Mouse (Mus musculus) brain, embryonic 14.5 days (tissue): ENCODE measurements around the gene Trpv1.

Experiments used
- CTCF ChIP-seq: fragments of 200-500 bp; IDR thresholded peaks from 2 replicates; pipeline ENCODE4 v1.5.1; 2012; ENCODE audit warnings: inconsistent platforms, mild to moderate bottlenecking, moderate library complexity, borderline replicate concordance; ENCODE audit not compliant: insufficient read depth, insufficient read length; ENCODE audit errors: extremely low read depth
- POLR2A ChIP-seq: fragments of 200-500 bp; IDR thresholded peaks from 2 replicates; pipeline ENCODE4 v1.6.1; 2012; ENCODE audit warnings: mild to moderate bottlenecking, inconsistent platforms, borderline replicate concordance; ENCODE audit not compliant: poor library complexity, insufficient read depth, insufficient read length, severe bottlenecking; ENCODE audit errors: extremely low read depth

DNA sequence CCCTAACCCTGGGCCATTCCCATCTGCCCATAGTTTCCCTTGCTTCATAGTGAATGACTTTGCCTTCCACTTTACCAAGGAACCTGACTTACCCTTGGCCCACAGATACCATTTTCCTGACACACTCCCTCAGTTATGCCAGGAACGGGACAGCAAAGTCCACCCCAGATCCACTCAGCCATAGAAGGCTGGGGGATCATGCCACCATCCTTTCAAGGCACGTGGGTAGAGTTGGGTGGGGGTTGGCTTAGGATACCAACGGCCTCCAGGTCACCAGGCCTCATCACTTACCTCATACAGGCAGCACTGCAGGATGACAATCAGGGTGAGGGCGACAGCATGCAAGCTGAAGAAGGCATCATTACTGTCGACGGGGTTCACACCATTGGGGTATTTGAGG is 46.9 kb upstream of the Trpv1 start:
- no peak for TF ChIP-seq CTCF
- no peak for TF ChIP-seq POLR2A
